Mouse (Mus musculus): ENCODE data around the gene Heatr1. TPM values are rescaled to one million over a fixed set of nuclear protein-coding genes. Genes with fewer than 3 reads are reported as not detected.

Gene Heatr1
- polyA plus RNA-seq (2014; fragmentation: Nextera tagmentation; extraction: Ambion mirVana): 18.2 and 20.8 TPM in 2 replicates

- under 1% methylated on average over 43 of the region's 43 CpGs for WGBS
- Histone ChIP-seq H3K9ac (ENCODE audit: low read length) (peak within 1 kb of the TSS; percentile 70), H3K4me1 (ENCODE audit: control insufficient read depth, insufficient read depth, low read length) (peaks cover 7% of the 10 kb centered on the region), H3K27ac (ENCODE audit: low read depth, low read length) (no peak within 1 kb of the TSS), H3K9me3 (replicated peaks; ENCODE audit: control insufficient read depth, low read length) (no peaks in the 10 kb centered on the region), H3K4me2 (ENCODE audit: low read length) (peak within 1 kb of the TSS; percentile 96), H3K36me3 (ENCODE audit: control insufficient read depth, insufficient read depth, low read length) (peaks cover 21% of the 10 kb centered on the region; the same call in 1 of the 2 replicates), H3K4me3 (ENCODE audit: low read depth, low read length) (peak within 1 kb of the TSS; percentile 85), H3K27me3 (replicated peaks; ENCODE audit: control insufficient read depth, insufficient read depth, low read length) (no peaks in the 10 kb centered on the region)
- ATAC-seq (peak; percentile 96), DNase-seq (ENCODE audit: low spot score) (peak; percentile 98)
These were observed at the start of gene Heatr1 for GRCm38 (mm10) chr13:12394609-12395505. Gene Heatr1, plus strand, starts transcription at chr13:12395027.

GRCm38 (mm10) chr13:12346837-12347236, 48.0 kb upstream of the Heatr1 start:
- H3K9me3 ChIP-seq (replicated peaks; ENCODE audit: control insufficient read depth, low read length): no peaks in the 10 kb centered on the region
- no peak overlapping the region for H3K27ac ChIP-seq (ENCODE audit: low read depth, low read length)
- DNase-seq (ENCODE audit: low spot score): no peak
- no peak overlapping the region for H3K4me2 ChIP-seq (ENCODE audit: low read length)
- whole genome bisulfite sequencing: 50% methylated on average over 3 of the region's 3 CpGs
- no peaks in the 10 kb centered on the region for H3K36me3 ChIP-seq (ENCODE audit: control insufficient read depth, insufficient read depth, low read length)
- ATAC-seq: no peak
- no peak overlapping the region for H3K9ac ChIP-seq (ENCODE audit: low read length)
- H3K27me3 ChIP-seq (replicated peaks; ENCODE audit: control insufficient read depth, insufficient read depth, low read length): no peaks in the 10 kb centered on the region; the same call in 1 of the 2 replicates
- no peak overlapping the region for H3K4me3 ChIP-seq (ENCODE audit: low read depth, low read length)
- no peaks in the 10 kb centered on the region for H3K4me1 ChIP-seq (ENCODE audit: control insufficient read depth, insufficient read depth, low read length)

GRCm38 (mm10) chr13:12349197-12349824, 45.5 kb upstream of the Heatr1 start:
- no peak overlapping the region for H3K4me3 ChIP-seq (ENCODE audit: low read depth, low read length)
- H3K9me3 ChIP-seq (replicated peaks; ENCODE audit: control insufficient read depth, low read length): no peaks in the 10 kb centered on the region
- H3K27ac ChIP-seq (ENCODE audit: low read depth, low read length): no peak overlapping the region
- ATAC-seq (no peak), DNase-seq (ENCODE audit: low spot score) (no peak)
- H3K4me1 ChIP-seq (ENCODE audit: control insufficient read depth, insufficient read depth, low read length): no peaks in the 10 kb centered on the region
- WGBS: 82% methylated on average over 13 of the region's 13 CpGs
- H3K4me2 ChIP-seq (ENCODE audit: low read length): no peak overlapping the region
- no peak overlapping the region for H3K9ac ChIP-seq (ENCODE audit: low read length)
- H3K36me3 ChIP-seq (ENCODE audit: control insufficient read depth, insufficient read depth, low read length): no peaks in the 10 kb centered on the region
- H3K27me3 ChIP-seq (replicated peaks; ENCODE audit: control insufficient read depth, insufficient read depth, low read length): no peaks in the 10 kb centered on the region

- Histone ChIP-seq H3K4me2 (ENCODE audit: low read length) (no peak overlapping the region), H3K9me3 (replicated peaks; ENCODE audit: control insufficient read depth, low read length) (no peaks in the 10 kb centered on the region), H3K27me3 (replicated peaks; ENCODE audit: control insufficient read depth, insufficient read depth, low read length) (no peaks in the 10 kb centered on the region), H3K27ac (ENCODE audit: low read depth, low read length) (no peak overlapping the region), H3K4me3 (ENCODE audit: low read depth, low read length) (no peak overlapping the region), H3K36me3 (ENCODE audit: control insufficient read depth, insufficient read depth, low read length) (no peaks in the 10 kb centered on the region), H3K9ac (ENCODE audit: low read length) (no peak overlapping the region), H3K4me1 (ENCODE audit: control insufficient read depth, insufficient read depth, low read length) (no peaks in the 10 kb centered on the region)
- ATAC-seq (no peak), DNase-seq (ENCODE audit: low spot score) (no peak)
- 79% methylated on average over 4 of the region's 4 CpGs for WGBS
These were observed 38.6 kb upstream of the Heatr1 start for GRCm38 (mm10) chr13:12356184-12356583.

- H3K36me3 ChIP-seq (ENCODE audit: control insufficient read depth, insufficient read depth, low read length): no peaks in the 10 kb centered on the region
- no peaks in the 10 kb centered on the region for H3K4me1 ChIP-seq (ENCODE audit: control insufficient read depth, insufficient read depth, low read length)
- WGBS: 81% methylated on average over 5 of the region's 5 CpGs
- no peak for ATAC-seq
- H3K9me3 ChIP-seq (replicated peaks; ENCODE audit: control insufficient read depth, low read length): no peaks in the 10 kb centered on the region
- H3K4me2 ChIP-seq (ENCODE audit: low read length): no peak overlapping the region
- no peak overlapping the region for H3K4me3 ChIP-seq (ENCODE audit: low read depth, low read length)
- no peaks in the 10 kb centered on the region for H3K27me3 ChIP-seq (replicated peaks; ENCODE audit: control insufficient read depth, insufficient read depth, low read length)
- H3K27ac ChIP-seq (ENCODE audit: low read depth, low read length): no peak overlapping the region
- H3K9ac ChIP-seq (ENCODE audit: low read length): no peak overlapping the region
- DNase-seq (ENCODE audit: low spot score): no peak
These were observed 37.3 kb upstream of the Heatr1 start for GRCm38 (mm10) chr13:12357554-12357953.

- Histone ChIP-seq H3K4me3 (ENCODE audit: low read depth, low read length) (no peak overlapping the region), H3K4me1 (ENCODE audit: control insufficient read depth, insufficient read depth, low read length) (no peaks in the 10 kb centered on the region), H3K27me3 (replicated peaks; ENCODE audit: control insufficient read depth, insufficient read depth, low read length) (no peaks in the 10 kb centered on the region), H3K27ac (ENCODE audit: low read depth, low read length) (no peak overlapping the region), H3K4me2 (ENCODE audit: low read length) (no peak overlapping the region), H3K36me3 (ENCODE audit: control insufficient read depth, insufficient read depth, low read length) (no peaks in the 10 kb centered on the region), H3K9me3 (replicated peaks; ENCODE audit: control insufficient read depth, low read length) (no peaks in the 10 kb centered on the region), H3K9ac (ENCODE audit: low read length) (no peak overlapping the region)
- WGBS: 87% methylated on average over 4 of the region's 4 CpGs
- ATAC-seq (no peak), DNase-seq (ENCODE audit: low spot score) (no peak)
These were observed 33.3 kb upstream of the Heatr1 start for GRCm38 (mm10) chr13:12361486-12361885.

- no peak overlapping the region for H3K4me3 ChIP-seq (ENCODE audit: low read depth, low read length)
- no peak for ATAC-seq
- DNase-seq (ENCODE audit: low spot score): no peak
- H3K9ac ChIP-seq (ENCODE audit: low read length): no peak overlapping the region
- no peaks in the 10 kb centered on the region for H3K4me1 ChIP-seq (ENCODE audit: control insufficient read depth, insufficient read depth, low read length)
- H3K9me3 ChIP-seq (replicated peaks; ENCODE audit: control insufficient read depth, low read length): no peaks in the 10 kb centered on the region
- WGBS: 59% methylated on average over 8 of the region's 8 CpGs
- H3K27me3 ChIP-seq (replicated peaks; ENCODE audit: control insufficient read depth, insufficient read depth, low read length): no peaks in the 10 kb centered on the region
- H3K27ac ChIP-seq (ENCODE audit: low read depth, low read length): no peak overlapping the region
- no peak overlapping the region for H3K4me2 ChIP-seq (ENCODE audit: low read length)
- H3K36me3 ChIP-seq (ENCODE audit: control insufficient read depth, insufficient read depth, low read length): no peaks in the 10 kb centered on the region
These were observed 25.7 kb upstream of the Heatr1 start for GRCm38 (mm10) chr13:12369041-12369621.

- no peaks in the 10 kb centered on the region for H3K4me1 ChIP-seq (ENCODE audit: control insufficient read depth, insufficient read depth, low read length)
- no peaks in the 10 kb centered on the region for H3K27me3 ChIP-seq (replicated peaks; ENCODE audit: control insufficient read depth, insufficient read depth, low read length)
- no peak for DNase-seq (ENCODE audit: low spot score)
- H3K36me3 ChIP-seq (ENCODE audit: control insufficient read depth, insufficient read depth, low read length): no peaks in the 10 kb centered on the region
- no peak for ATAC-seq
- no peaks in the 10 kb centered on the region for H3K9me3 ChIP-seq (replicated peaks; ENCODE audit: control insufficient read depth, low read length)
- H3K27ac ChIP-seq (ENCODE audit: low read depth, low read length): no peak overlapping the region
- no peak overlapping the region for H3K9ac ChIP-seq (ENCODE audit: low read length)
- 89% methylated on average over 11 of the region's 11 CpGs for WGBS
- H3K4me2 ChIP-seq (ENCODE audit: low read length): no peak overlapping the region
- no peak overlapping the region for H3K4me3 ChIP-seq (ENCODE audit: low read depth, low read length)
These were observed 24.9 kb upstream of the Heatr1 start for GRCm38 (mm10) chr13:12369930-12370329.

Data from forebrain, embryonic 14.5 days (tissue).